Mouse (Mus musculus) erythroblast, adult 5-6 weeks (primary cell): ENCODE data around the gene Gtsf1. TPM values are rescaled to one million over a fixed set of nuclear protein-coding genes. Genes with fewer than 3 reads are reported as not detected.
"Not testable (repeated sequence)": the region's sequence is repeated elsewhere in the genome, so short reads cannot be mapped to it uniquely, and the experiment has no call there.

Experiments
- ATAC-seq: replicated peaks from 2 replicates; pipeline ENCODE4 v1.8.0; 2016; ENCODE audit warnings: moderate number of reproducible peaks, mild to moderate bottlenecking, moderate TSS enrichment, inconsistent platforms; ENCODE audit not compliant: poor library complexity, low FRiP score, severe bottlenecking
- total RNA-seq, 2 experiments: library from RNA; stranded (forward) in 1 of 2; stranded (reverse) in 1 of 2; fragments of 150-400 nt in 1 of 2; fragments of 200-764, 138-1000 nt in 1 of 2; gene quantifications; 2 replicates each; pipeline versions ENCODE4 v1.2.3 to v1.2.4; 2015 to 2017; ENCODE audit warnings: low replicate concordance in 2 of 2

Gtsf1 gene
- total RNA-seq (2015; ENCODE audit: low replicate concordance) (10.4 TPM in 1 of 2 replicates, not detected in the other), total RNA-seq (2017; ENCODE audit: low replicate concordance) (not detected in 2 replicates)

- ATAC-seq = no peak
Measured at GRCm38 (mm10) chr15:103430241-103430640, at the start of gene Gtsf1. Gene Gtsf1, minus strand, starts transcription at chr15:103430470.

- ATAC-seq = no peak
Measured at GRCm38 (mm10) chr15:103479080-103479606, 48.9 kb upstream of the Gtsf1 start.

GRCm38 (mm10) chr15:103473769-103474168 lies 43.5 kb upstream of the Gtsf1 start:
- no peak for ATAC-seq

- no peak for ATAC-seq
Measured at GRCm38 (mm10) chr15:103473182-103473581, 42.9 kb upstream of the Gtsf1 start.

GRCm38 (mm10) chr15:103472265-103472664 lies 42.0 kb upstream of the Gtsf1 start:
- no peak for ATAC-seq

GRCm38 (mm10) chr15:103471488-103472194 lies 41.4 kb upstream of the Gtsf1 start:
- no peak for ATAC-seq

- ATAC-seq = no peak
Measured at GRCm38 (mm10) chr15:103462539-103463261, 32.4 kb upstream of the Gtsf1 start.

GRCm38 (mm10) chr15:103454449-103454848 lies 24.2 kb upstream of the Gtsf1 start:
- no peak for ATAC-seq

- ATAC-seq = peak; percentile 71
Measured at GRCm38 (mm10) chr15:103453551-103454218, 23.4 kb upstream of the Gtsf1 start, which contains the start of gene Nckap1l. Gene Nckap1l, plus strand, starts transcription at chr15:103453794.

GRCm38 (mm10) chr15:103448369-103448768 lies 18.1 kb upstream of the Gtsf1 start, which contains the start of gene Gtsf2:
Gene Gtsf2, minus strand, starts transcription at chr15:103448469.
- no peak for ATAC-seq

GRCm38 (mm10) chr15:103445966-103446365 lies 15.7 kb upstream of the Gtsf1 start:
- not testable (repeated sequence) for ATAC-seq

- ATAC-seq = no peak
Measured at GRCm38 (mm10) chr15:103427017-103427416, 3.3 kb downstream of the Gtsf1 start.

GRCm38 (mm10) chr15:103405586-103405985 lies 24.7 kb downstream of the Gtsf1 start:
- not testable (repeated sequence) for ATAC-seq

- ATAC-seq = no peak
Measured at GRCm38 (mm10) chr15:103401361-103401760, 28.9 kb downstream of the Gtsf1 start.

- ATAC-seq = no peak
Measured at GRCm38 (mm10) chr15:103393577-103393976, 36.7 kb downstream of the Gtsf1 start.

GRCm38 (mm10) chr15:103388556-103389145 lies 41.6 kb downstream of the Gtsf1 start:
- ATAC-seq = no peak

GRCm38 (mm10) chr15:103383771-103384488 lies 46.3 kb downstream of the Gtsf1 start:
- ATAC-seq = no peak

- ATAC-seq = no peak
Measured at GRCm38 (mm10) chr15:103382795-103383406, 47.4 kb downstream of the Gtsf1 start.

- ATAC-seq = no peak
Measured at GRCm38 (mm10) chr15:103382075-103382474, 48.2 kb downstream of the Gtsf1 start.
